Mouse (Mus musculus) embryonic facial prominence, embryonic 12.5 days (tissue): Measurements from ENCODE around the gene Scp2d1. TPM values are rescaled to one million over a fixed set of nuclear protein-coding genes. Genes with fewer than 3 reads are reported as not detected.
"Not testable (repeated sequence)": the region's sequence is repeated elsewhere in the genome, so short reads cannot be mapped to it uniquely, and the experiment has no call there.

ENCODE experiments used
- ATAC-seq: fragments of 200-750 bp; cut with Nextera tagmentation; 2 replicates; pipeline ENCODE4 v1.8.0; 2017; ENCODE audit not compliant: insufficient number of reproducible peaks, insufficient read depth, low FRiP score, low TSS enrichment
- H3K27ac ChIP-seq: fragments of 300-500 bp; sonication (generic); 2 replicates; pipeline ENCODE4 v1.5.1; 2016; ENCODE audit warnings: mild to moderate bottlenecking
- H3K27me3 ChIP-seq: fragments of 300-500 bp; sonication (generic); 2 replicates; pipeline ENCODE4 v1.6.1; 2016; ENCODE audit warnings: mild to moderate bottlenecking, moderate library complexity
- H3K36me3 ChIP-seq: fragments of 300-500 bp; sonication (generic); 2 replicates; pipeline ENCODE4 v1.6.1; 2016; ENCODE audit warnings: mild to moderate bottlenecking
- H3K4me1 ChIP-seq: fragments of 300-500 bp; sonication (generic); 2 replicates; pipeline ENCODE4 v1.6.1; 2016
- H3K4me2 ChIP-seq: fragments of 300-500 bp; sonication (generic); replicated peaks from 2 replicates; pipeline ENCODE4 v1.6.1; 2016; ENCODE audit warnings: mild to moderate bottlenecking, moderate library complexity
- H3K4me3 ChIP-seq: fragments of 300-500 bp; sonication (generic); 2 replicates; pipeline ENCODE4 v1.5.1; 2016; ENCODE audit warnings: mild to moderate bottlenecking
- H3K9ac ChIP-seq: fragments of 300-500 bp; sonication (generic); 2 replicates; pipeline ENCODE4 v1.6.1; 2016; ENCODE audit warnings: mild to moderate bottlenecking, moderate library complexity
- H3K9me3 ChIP-seq: fragments of 300-500 bp; sonication (generic); 2 replicates; pipeline ENCODE4 v1.6.1; 2016; ENCODE audit warnings: mild to moderate bottlenecking, moderate library complexity
- WGBS: fragments of 180-500 bp; shearing (Covaris S2); methylation state at CpG from one replicate; pipeline ENCODE4 v1.1.7; 2016; 5-methylcytosine and 5-hydroxymethylcytosine counted together
- polyA plus RNA-seq: library from polyadenylated mRNA; unstranded; fragments of >200 nt; fragmentation: Nextera tagmentation; extraction: Ambion mirVana; gene quantifications from 2 replicates; pipeline ENCODE4 v1.2.1, GENCODE M21; 2016

Gene Scp2d1
- not detected in 2 replicates for polyA plus RNA-seq

DNA sequence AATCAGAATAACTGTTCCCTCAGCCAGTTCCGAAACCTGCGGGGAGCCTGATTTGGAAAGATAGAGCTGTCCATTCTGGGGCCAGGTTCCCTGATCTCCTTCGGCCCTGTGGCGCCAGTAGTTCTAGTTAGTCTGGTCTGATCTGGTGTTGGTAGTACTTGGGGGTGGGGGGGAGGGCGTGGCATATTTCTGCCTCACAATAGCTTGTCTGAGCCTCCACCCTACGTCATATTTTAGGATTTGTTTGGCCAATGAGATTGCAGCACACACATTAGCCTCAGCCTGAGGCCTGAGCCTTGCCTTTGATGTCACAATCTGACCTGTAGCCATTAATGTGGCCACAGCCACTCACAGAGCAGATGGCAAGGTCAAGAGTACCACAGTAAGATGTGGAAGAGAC lies at the start of gene Scp2d1:
Gene Scp2d1 (plus strand): TSS at position 301 of the 400 bp plus-strand sequence.
- H3K4me3 ChIP-seq, H3K27me3 ChIP-seq, H3K9me3 ChIP-seq, H3K9ac ChIP-seq, H3K4me1 ChIP-seq, H3K4me2 ChIP-seq, H3K27ac ChIP-seq, H3K36me3 ChIP-seq: not testable (repeated sequence)
- 78% methylated on average over 6 of the region's 6 CpGs for WGBS
- 0 out of 2 replicates have a peak, but pooled peaks have one; percentile 10 for ATAC-seq

DNA sequence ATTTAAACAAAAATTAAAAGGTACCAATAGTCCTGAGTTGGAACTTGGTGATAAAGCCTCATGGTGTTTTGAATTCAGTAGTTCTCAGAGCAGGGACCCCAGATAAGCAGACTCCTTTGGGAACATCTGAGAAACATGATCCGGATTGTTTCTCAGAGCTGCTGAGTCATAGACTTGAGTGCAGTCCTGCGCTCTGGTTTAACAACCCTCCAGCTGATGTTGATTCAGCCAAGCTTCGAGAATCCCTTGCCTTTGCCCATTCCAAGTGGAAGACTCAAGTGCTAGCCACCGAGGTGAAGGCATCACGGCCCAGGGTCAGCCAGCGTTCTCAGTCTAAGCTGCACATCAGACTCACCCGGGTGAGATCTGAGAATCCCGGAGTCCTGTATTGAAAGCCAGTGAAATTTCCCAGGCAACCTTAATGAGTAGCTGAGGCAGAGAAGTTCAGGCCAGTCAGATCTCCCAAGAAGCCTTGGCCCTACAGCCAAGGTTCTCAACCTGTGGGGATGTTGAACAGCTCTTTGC lies 48.8 kb upstream of the Scp2d1 start:
- WGBS = 77% methylated on average over 8 of the region's 8 CpGs
- no peak for ATAC-seq
- Histone ChIP-seq H3K27me3 (no peaks in the 10 kb centered on the region), H3K4me2 (no peak overlapping the region), H3K9me3 (no peaks in the 10 kb centered on the region), H3K4me1 (no peaks in the 10 kb centered on the region), H3K36me3 (no peaks in the 10 kb centered on the region), H3K4me3 (no peak overlapping the region), H3K27ac (no peak overlapping the region), H3K9ac (no peak overlapping the region)

DNA sequence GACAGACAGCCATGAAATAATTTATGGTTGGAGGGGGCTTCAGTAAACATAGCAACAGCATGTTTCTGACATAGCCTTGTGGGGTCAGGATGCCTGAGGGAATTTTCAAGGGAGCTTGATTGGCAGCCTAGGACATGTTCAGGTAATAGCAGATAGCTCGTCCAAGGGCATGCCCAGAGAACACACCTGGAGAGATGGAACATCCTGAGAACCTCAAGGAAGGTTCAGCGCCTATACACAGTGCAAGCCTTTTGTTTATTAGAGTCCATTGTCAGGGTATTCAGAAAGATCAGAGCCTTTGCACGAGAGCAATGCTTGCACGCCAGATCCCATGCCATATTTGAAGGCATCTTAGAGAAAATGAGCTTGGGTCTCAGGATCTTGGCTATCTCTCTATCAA lies 47.8 kb upstream of the Scp2d1 start:
- no peak for ATAC-seq
- no peaks in the 10 kb centered on the region for H3K36me3 ChIP-seq
- no peak overlapping the region for H3K9ac ChIP-seq
- H3K9me3 ChIP-seq = no peaks in the 10 kb centered on the region
- no peaks in the 10 kb centered on the region for H3K27me3 ChIP-seq
- H3K4me1 ChIP-seq = no peaks in the 10 kb centered on the region
- H3K4me2 ChIP-seq = no peak overlapping the region
- no peak overlapping the region for H3K27ac ChIP-seq
- H3K4me3 ChIP-seq = no peak overlapping the region
- WGBS = 83% methylated on average over 4 of the region's 4 CpGs

DNA sequence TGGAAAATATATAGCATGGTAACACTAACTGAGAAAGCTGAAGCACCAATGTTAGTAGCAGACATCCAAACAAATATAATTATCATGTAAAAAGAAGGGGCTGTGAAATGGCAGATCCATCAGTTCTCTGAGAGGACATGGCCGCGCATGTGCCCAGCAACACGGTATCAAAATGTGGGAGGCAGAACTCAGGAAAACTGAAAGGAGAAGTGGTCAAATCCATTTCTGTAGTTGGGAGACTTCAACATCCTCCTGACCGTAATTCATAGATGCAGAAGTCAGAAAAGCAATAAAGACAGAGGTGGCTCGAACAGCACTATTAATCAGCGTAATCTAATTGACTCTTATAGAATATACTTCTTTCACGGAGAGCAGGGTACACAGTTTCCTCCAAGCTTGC lies 44.2 kb upstream of the Scp2d1 start:
- Histone ChIP-seq H3K4me3 (no peak overlapping the region), H3K4me2 (no peak overlapping the region), H3K9ac (no peak overlapping the region), H3K4me1 (no peaks in the 10 kb centered on the region), H3K36me3 (no peaks in the 10 kb centered on the region), H3K9me3 (no peaks in the 10 kb centered on the region), H3K27me3 (no peaks in the 10 kb centered on the region), H3K27ac (no peak overlapping the region)
- ATAC-seq = no peak
- WGBS = 87% methylated on average over 7 of the region's 7 CpGs

DNA sequence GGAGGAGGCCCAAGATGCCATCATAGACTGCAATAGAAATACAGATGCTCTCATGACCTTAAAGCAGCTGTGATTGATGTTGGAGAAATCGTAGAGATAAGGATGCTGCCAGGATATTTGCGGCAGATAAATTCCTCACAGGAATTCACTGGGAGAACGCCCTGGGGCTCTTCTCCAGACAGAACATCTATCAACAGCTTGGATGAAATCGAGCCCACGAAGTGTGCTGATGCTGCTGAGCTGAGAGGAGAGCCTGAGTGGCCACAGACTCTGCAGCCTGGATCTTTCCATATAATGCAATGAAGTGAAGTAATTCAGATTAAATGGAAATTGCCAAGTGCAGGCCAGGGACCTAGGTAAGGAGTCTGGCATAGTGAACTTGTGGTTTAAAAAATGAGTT lies 42.7 kb upstream of the Scp2d1 start:
- H3K4me1 ChIP-seq = no peaks in the 10 kb centered on the region
- H3K4me3 ChIP-seq = no peak overlapping the region
- H3K36me3 ChIP-seq = no peaks in the 10 kb centered on the region
- no peak overlapping the region for H3K27ac ChIP-seq
- no peaks in the 10 kb centered on the region for H3K9me3 ChIP-seq
- H3K27me3 ChIP-seq = no peaks in the 10 kb centered on the region
- ATAC-seq = no peak
- 50% methylated on average over 5 of the region's 5 CpGs for WGBS
- H3K4me2 ChIP-seq = no peak overlapping the region
- no peak overlapping the region for H3K9ac ChIP-seq

DNA sequence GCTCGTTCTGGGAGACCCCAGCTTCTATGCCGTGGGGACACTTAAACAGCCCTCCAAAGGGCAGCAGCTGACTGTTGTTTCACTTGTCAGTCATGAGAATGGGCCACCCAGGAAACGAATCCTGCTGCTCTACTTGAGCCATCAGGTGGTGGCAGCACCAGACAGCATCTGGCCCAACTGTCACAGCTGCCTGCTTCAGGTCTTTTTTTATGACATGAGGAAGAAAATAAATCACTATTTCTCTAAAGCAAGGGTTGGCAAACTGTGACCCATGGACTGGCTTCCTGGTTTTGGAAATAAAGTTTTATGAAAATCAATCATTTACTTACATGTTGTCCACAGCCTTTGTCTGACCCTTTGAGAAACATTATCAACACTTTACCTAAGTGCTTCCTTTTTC lies 41.6 kb upstream of the Scp2d1 start:
- H3K4me2 ChIP-seq = no peak overlapping the region
- WGBS = 65% methylated on average over 3 of the region's 3 CpGs
- no peak overlapping the region for H3K27ac ChIP-seq
- no peak overlapping the region for H3K4me3 ChIP-seq
- no peaks in the 10 kb centered on the region for H3K9me3 ChIP-seq
- no peak for ATAC-seq
- H3K9ac ChIP-seq = no peak overlapping the region
- no peaks in the 10 kb centered on the region for H3K4me1 ChIP-seq
- H3K36me3 ChIP-seq = no peaks in the 10 kb centered on the region
- H3K27me3 ChIP-seq = no peaks in the 10 kb centered on the region

GRCm38 (mm10) chr2:144782481-144782880 lies 41.0 kb upstream of the Scp2d1 start:
- Histone ChIP-seq H3K27me3 (no peaks in the 10 kb centered on the region), H3K27ac (no peak overlapping the region), H3K9me3 (no peaks in the 10 kb centered on the region), H3K9ac (no peak overlapping the region), H3K4me3 (no peak overlapping the region), H3K4me2 (no peak overlapping the region), H3K36me3 (no peaks in the 10 kb centered on the region), H3K4me1 (no peaks in the 10 kb centered on the region)
- 70% methylated on average over 4 of the region's 4 CpGs for WGBS
- no peak for ATAC-seq

DNA sequence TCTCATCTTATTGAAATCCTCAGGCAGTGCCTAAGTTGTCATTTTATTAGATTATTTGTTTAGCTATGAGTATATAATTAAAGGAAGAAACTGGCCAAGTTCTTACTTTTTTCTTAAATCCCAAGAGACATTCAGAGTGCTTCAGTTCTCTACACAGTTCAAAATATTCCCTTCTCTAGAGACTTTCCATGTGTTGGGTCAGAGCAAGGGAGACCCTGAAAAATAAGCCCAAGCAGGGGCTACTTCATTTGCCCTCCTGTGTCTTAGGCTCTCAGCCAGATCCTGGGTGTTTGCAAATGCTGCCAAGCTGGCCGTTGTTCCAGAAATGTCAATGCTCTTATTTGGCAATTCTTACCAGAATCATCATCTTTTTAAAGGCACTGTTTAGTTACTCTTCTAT lies 40.3 kb upstream of the Scp2d1 start:
- no peaks in the 10 kb centered on the region for H3K27me3 ChIP-seq
- no peak overlapping the region for H3K9ac ChIP-seq
- ATAC-seq = no peak
- H3K9me3 ChIP-seq = no peaks in the 10 kb centered on the region
- H3K4me1 ChIP-seq = no peaks in the 10 kb centered on the region
- no peak overlapping the region for H3K4me3 ChIP-seq
- no peaks in the 10 kb centered on the region for H3K36me3 ChIP-seq
- no peak overlapping the region for H3K4me2 ChIP-seq
- 89% methylated on average over 1 of the region's 1 CpGs for WGBS
- H3K27ac ChIP-seq = no peak overlapping the region

- Histone ChIP-seq H3K4me3 (no peak overlapping the region), H3K9me3 (no peaks in the 10 kb centered on the region), H3K27me3 (no peaks in the 10 kb centered on the region), H3K4me1 (no peaks in the 10 kb centered on the region), H3K4me2 (no peak overlapping the region), H3K36me3 (no peaks in the 10 kb centered on the region), H3K9ac (no peak overlapping the region), H3K27ac (no peak overlapping the region)
- 89% methylated on average over 6 of the region's 6 CpGs for WGBS
- no peak for ATAC-seq
These were observed 39.6 kb upstream of the Scp2d1 start for GRCm38 (mm10) chr2:144783831-144784230.

DNA sequence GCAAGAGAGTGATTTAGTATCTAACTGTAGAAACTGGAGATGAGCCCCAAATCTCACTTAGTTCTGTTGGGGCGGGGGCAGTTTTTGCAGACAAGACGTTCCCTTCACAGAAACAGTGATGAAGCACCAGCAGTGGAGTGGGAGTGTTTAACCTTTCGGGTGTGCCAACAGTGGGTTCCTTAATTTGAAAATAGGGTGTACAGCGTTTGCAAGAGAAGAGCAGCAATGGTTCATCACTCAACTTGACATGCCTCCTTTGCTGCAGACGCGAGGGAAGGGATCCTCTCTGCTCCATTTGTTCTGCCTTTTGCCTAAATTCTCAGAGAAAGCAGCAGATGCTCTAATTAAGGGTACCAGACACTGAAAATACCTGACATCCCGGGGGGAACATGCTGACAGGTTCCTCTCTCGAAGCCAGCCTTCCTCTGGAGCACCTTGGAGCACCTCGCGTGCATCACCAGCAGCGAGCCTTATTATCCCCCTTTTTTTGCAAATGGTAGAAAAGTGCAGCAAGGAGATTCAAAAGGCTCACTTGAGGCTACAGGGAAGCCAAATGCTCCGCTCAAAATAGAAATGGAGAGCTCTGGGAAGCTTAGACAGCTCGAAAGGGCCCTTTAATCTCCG lies 31.7 kb upstream of the Scp2d1 start:
- Histone ChIP-seq H3K9me3 (no peaks in the 10 kb centered on the region), H3K4me3 (no peak overlapping the region), H3K4me2 (no peak overlapping the region), H3K4me1 (no peaks in the 10 kb centered on the region), H3K9ac (no peak overlapping the region), H3K27me3 (no peaks in the 10 kb centered on the region), H3K36me3 (no peaks in the 10 kb centered on the region), H3K27ac (no peak overlapping the region)
- WGBS = 78% methylated on average over 14 of the region's 14 CpGs
- no peak for ATAC-seq

DNA sequence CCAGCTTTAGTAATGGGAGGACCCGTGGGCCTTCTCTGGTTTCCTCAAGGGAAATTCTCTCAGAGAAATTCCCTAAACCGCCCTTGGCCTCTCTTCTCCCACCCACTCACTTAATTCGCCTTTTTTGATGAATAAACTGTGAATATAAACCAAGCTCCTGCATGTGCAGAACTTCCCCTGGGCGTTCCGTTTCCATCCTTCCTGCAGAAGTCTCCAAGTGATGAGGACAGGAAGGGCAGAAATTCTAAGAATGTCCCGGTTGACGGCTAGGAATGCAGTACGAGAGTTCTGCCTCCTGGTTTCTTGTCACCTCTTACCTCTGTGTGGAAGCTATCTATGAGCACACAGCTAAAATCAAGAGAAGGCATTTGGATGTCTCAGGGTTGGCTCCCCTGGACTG lies 25.9 kb upstream of the Scp2d1 start:
- H3K4me1 ChIP-seq = no peaks in the 10 kb centered on the region
- 62% methylated on average over 8 of the region's 8 CpGs for whole genome bisulfite sequencing

DNA sequence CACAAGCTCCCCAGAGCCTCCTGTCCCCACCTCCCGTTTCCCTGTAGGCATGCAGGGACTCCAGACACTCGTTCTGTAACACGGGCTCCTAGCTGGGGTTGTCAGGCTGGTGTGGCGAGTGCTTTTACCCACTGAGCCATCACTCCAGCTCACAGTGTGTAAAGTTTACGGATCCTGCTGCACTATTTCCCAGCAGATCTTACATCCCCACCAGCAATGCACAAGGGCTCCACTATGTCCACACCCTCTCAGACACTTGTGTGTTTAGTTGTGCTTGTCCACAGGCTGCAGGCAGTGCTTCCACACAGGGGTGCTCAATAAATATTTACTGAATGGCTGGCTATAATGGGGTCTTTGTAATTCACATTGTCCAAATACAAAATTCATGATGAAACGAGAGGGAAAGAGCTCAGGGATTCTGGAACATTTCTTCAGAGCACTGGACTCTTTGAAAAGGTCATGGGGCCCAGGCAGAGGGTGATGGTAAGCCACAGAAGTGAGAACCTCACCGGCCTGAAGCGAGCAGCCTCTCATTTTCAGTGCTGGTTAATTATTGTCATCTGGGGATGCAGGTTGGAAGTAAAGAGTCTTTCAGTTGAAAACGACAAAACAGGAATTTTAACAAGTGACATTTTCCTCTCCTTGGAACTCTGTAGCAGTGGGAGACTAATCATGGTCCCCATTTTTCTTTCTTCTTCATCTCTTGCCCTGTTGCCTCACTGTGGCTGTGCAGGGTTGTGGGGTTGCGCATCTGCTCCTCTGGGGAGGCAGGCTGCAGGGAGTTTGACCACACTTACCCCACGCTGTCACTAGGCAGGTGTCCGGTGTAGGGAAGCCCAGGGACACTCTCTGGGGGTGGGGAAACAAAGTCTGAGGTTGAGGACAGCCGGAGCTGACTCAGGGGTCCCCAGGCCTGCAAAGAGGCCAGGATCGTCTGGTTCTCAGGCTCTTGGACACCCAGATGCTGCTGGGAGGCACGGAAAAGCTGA lies 15.4 kb upstream of the Scp2d1 start:
- H3K4me1 ChIP-seq = no peaks in the 10 kb centered on the region
- ATAC-seq = 0 out of 2 replicates have a peak, but pooled peaks have one; percentile 19
- WGBS = 51% methylated on average over 15 of the region's 15 CpGs

More for the DNA sequence above, 25.9 kb upstream of the Scp2d1 start:
- no peaks in the 10 kb centered on the region for H3K36me3 ChIP-seq
- H3K9me3 ChIP-seq = no peaks in the 10 kb centered on the region
- H3K27me3 ChIP-seq = no peaks in the 10 kb centered on the region
- H3K27ac ChIP-seq = no peak overlapping the region
- no peak overlapping the region for H3K9ac ChIP-seq
- no peak for ATAC-seq
- no peak overlapping the region for H3K4me2 ChIP-seq
- H3K4me3 ChIP-seq = no peak overlapping the region

More for the DNA sequence above, 15.4 kb upstream of the Scp2d1 start:
- Histone ChIP-seq H3K27ac (no peak overlapping the region), H3K27me3 (no peaks in the 10 kb centered on the region), H3K9ac (no peak overlapping the region), H3K4me3 (no peak overlapping the region), H3K36me3 (no peaks in the 10 kb centered on the region), H3K9me3 (no peaks in the 10 kb centered on the region), H3K4me2 (no peak overlapping the region)
